Mouse (Mus musculus) MEL (cell line): ENCODE results near the gene Adamts9.

Source experiments
- CTCF ChIP-seq, 3 experiments: IDR thresholded peaks in 2 of 3; conservative IDR thresholded peaks in 1 of 3; 2 replicates each; pipeline ENCODE4 v1.5.1; 2011 to 2012; ENCODE audit warnings: low read length in 3 of 3, low read depth in 2 of 3, mild to moderate bottlenecking in 2 of 3, improper control_type of control experiment in 1 of 3, inconsistent platforms in 1 of 3, mixed read lengths in 1 of 3, moderate library complexity in 1 of 3; ENCODE audit not compliant: control insufficient read depth in 1 of 3, insufficient read depth in 1 of 3, poor library complexity in 1 of 3, severe bottlenecking in 1 of 3
- GATA1 ChIP-seq: IDR thresholded peaks from 2 replicates; pipeline ENCODE4 v1.6.1; 2011; ENCODE audit warnings: low read depth, low read length, improper control_type of control experiment
- MAFK ChIP-seq: IDR thresholded peaks from 2 replicates; pipeline ENCODE4 v1.6.1; 2011; ENCODE audit warnings: low read depth, mild to moderate bottlenecking, low read length, improper control_type of control experiment, borderline replicate concordance
- MEF2A ChIP-seq: IDR thresholded peaks from 2 replicates; pipeline ENCODE4 v1.6.1; 2014; ENCODE audit warnings: low read depth, mild to moderate bottlenecking, inconsistent platforms, low read length, improper control_type of control experiment; ENCODE audit not compliant: poor library complexity, insufficient replicate concordance, severe bottlenecking; ENCODE audit errors: extremely low read depth
- MXI1 ChIP-seq: IDR thresholded peaks from 2 replicates; pipeline ENCODE4 v1.6.1; 2011; ENCODE audit warnings: mild to moderate bottlenecking, low read depth, low read length, improper control_type of control experiment
- MYC ChIP-seq: IDR thresholded peaks from 2 replicates; pipeline ENCODE4 v1.6.1; 2011; ENCODE audit warnings: low read depth, mild to moderate bottlenecking, low read length, improper control_type of control experiment, moderate library complexity
- POLR2A ChIP-seq, 2 experiments: IDR thresholded peaks; 2 replicates each; pipeline ENCODE4 v1.6.1; 2011 to 2012; ENCODE audit warnings: low read length in 2 of 2, mild to moderate bottlenecking in 2 of 2, control low read depth in 1 of 2, improper control_type of control experiment in 1 of 2, low read depth in 1 of 2, moderate library complexity in 1 of 2; ENCODE audit not compliant: control insufficient read depth in 1 of 2, insufficient read depth in 1 of 2, poor library complexity in 1 of 2
- TAL1 ChIP-seq: IDR thresholded peaks from 2 replicates; pipeline ENCODE4 v1.6.1; 2012; ENCODE audit warnings: mild to moderate bottlenecking, inconsistent platforms, low read length, moderate library complexity, mixed read lengths
- TBP ChIP-seq: IDR thresholded peaks from 2 replicates; pipeline ENCODE4 v1.8.0; 2011; ENCODE audit warnings: low read depth, low read length, improper control_type of control experiment

DNA sequence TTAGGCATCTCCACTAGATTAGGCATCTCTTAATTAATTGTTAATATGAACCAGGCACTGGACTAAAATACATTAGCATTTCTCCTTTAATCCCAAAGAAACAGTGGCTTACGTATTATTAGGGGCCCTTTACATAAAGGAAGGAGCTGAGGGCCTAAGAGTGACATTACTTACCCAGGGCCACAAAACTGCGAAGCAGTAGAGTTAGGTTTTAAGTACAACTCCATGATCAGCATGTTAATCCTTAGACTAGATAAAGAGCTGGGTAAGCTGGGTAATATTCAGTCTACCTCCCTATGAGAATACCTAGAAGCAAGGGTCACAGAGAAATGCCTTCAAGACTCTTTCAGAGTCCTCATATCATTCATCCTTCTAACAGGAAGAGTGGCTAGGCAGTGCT lies 114.1 kb downstream of the Adamts9 start:
- TF ChIP-seq MYC (no peak), CTCF (IDR thresholded peaks at IDR 0.05 in 2 of 3, conservative IDR thresholded peaks at IDR 0.05 in 1 of 3; ENCODE audit: control insufficient read depth in 1 of 3, insufficient read depth in 1 of 3, low read depth in 2 of 3, low read length in 3 of 3, poor library complexity in 1 of 3, severe bottlenecking in 1 of 3) (no peak), TBP (no peak), MAFK (no peak), TAL1 (no peak), POLR2A (IDR thresholded peaks at IDR 0.05; ENCODE audit: control insufficient read depth in 1 of 2, insufficient read depth in 1 of 2, low read depth in 1 of 2, low read length in 2 of 2, poor library complexity in 1 of 2) (no peak), MEF2A (no peak), GATA1 (no peak), MXI1 (no peak)
